Mouse (Mus musculus) ES-Bruce4 (cell line): ENCODE results near the gene Csf2rb. TPM values are rescaled to one million over a fixed set of nuclear protein-coding genes. Genes with fewer than 3 reads are reported as not detected.
"Not testable (repeated sequence)": the region's sequence is repeated elsewhere in the genome, so short reads cannot be mapped to it uniquely, and the experiment has no call there.

Experiments
- H3K27ac ChIP-seq: 2 replicates; pipeline ENCODE4 v1.5.1; 2012; ENCODE audit warnings: low read length, inconsistent platforms; ENCODE audit not compliant: insufficient read depth
- H3K27me3 ChIP-seq: 2 replicates; pipeline ENCODE4 v1.6.1; 2012; ENCODE audit warnings: mild to moderate bottlenecking, low read length, inconsistent platforms; ENCODE audit not compliant: control insufficient read depth, poor library complexity, insufficient read depth, severe bottlenecking
- H3K36me3 ChIP-seq: 2 replicates; pipeline ENCODE4 v1.6.1; 2012; ENCODE audit warnings: inconsistent platforms, mild to moderate bottlenecking, low read length, moderate library complexity; ENCODE audit not compliant: control insufficient read depth, poor library complexity, insufficient read depth, severe bottlenecking
- H3K4me1 ChIP-seq: one replicate; pipeline ENCODE4 v1.8.1; 2011; ENCODE audit warnings: low read length; ENCODE audit not compliant: control insufficient read depth, insufficient read depth
- H3K4me3 ChIP-seq: 2 replicates; pipeline ENCODE4 v1.5.1; 2011; ENCODE audit warnings: low read depth, mild to moderate bottlenecking, low read length
- H3K9ac ChIP-seq: 2 replicates; pipeline ENCODE4 v1.6.1; 2012; ENCODE audit warnings: low read depth, mild to moderate bottlenecking, inconsistent platforms; ENCODE audit not compliant: poor library complexity, severe bottlenecking
- H3K9me3 ChIP-seq: replicated peaks from 2 replicates; pipeline ENCODE4 v1.6.1; 2012; ENCODE audit warnings: mild to moderate bottlenecking, low read length, inconsistent platforms; ENCODE audit not compliant: control insufficient read depth, poor library complexity, insufficient read depth, severe bottlenecking
- CTCF ChIP-seq: IDR thresholded peaks from one replicate; pipeline ENCODE4 v1.8.1; 2011; ENCODE audit warnings: low read depth, low read length
- EP300 ChIP-seq: IDR thresholded peaks from 2 replicates; pipeline ENCODE4 v1.6.1; 2011; ENCODE audit warnings: low read depth, low read length; ENCODE audit not compliant: insufficient read depth
- POLR2A ChIP-seq: IDR thresholded peaks from one replicate; pipeline ENCODE4 v1.8.1; 2011; ENCODE audit warnings: low read length; ENCODE audit not compliant: insufficient read depth
- polyA plus RNA-seq: library from polyadenylated mRNA; stranded (reverse); fragments of >200 nt; gene quantifications from 2 replicates; pipeline ENCODE4 v1.2.4, GENCODE M21; 2011; ENCODE audit warnings: low read depth; ENCODE audit not compliant: missing spikeins, insufficient read depth, insufficient read length

Gene Csf2rb
- polyA plus RNA-seq, 1 experiment: 1.1 TPM

GRCm38 (mm10) chr15:78309865-78310264, 15.7 kb upstream of the Csf2rb start:
- Histone ChIP-seq H3K4me1 (no peaks in the 10 kb centered on the region), H3K9ac (no peak overlapping the region), H3K27me3 (no peaks in the 10 kb centered on the region), H3K4me3 (no peak overlapping the region), H3K27ac (no peak overlapping the region), H3K36me3 (no peaks in the 10 kb centered on the region), H3K9me3 (no peaks in the 10 kb centered on the region)
- TF ChIP-seq POLR2A (no peak), CTCF (no peak), EP300 (no peak)

GRCm38 (mm10) chr15:78310971-78311370, 14.6 kb upstream of the Csf2rb start:
- H3K27ac ChIP-seq: no peak overlapping the region
- H3K9ac ChIP-seq: no peak overlapping the region
- no peak overlapping the region for H3K4me3 ChIP-seq
- H3K36me3 ChIP-seq: no peaks in the 10 kb centered on the region
- H3K27me3 ChIP-seq: no peaks in the 10 kb centered on the region
- no peaks in the 10 kb centered on the region for H3K4me1 ChIP-seq
- TF ChIP-seq POLR2A (no peak), EP300 (no peak), CTCF (no peak)
- H3K9me3 ChIP-seq: no peaks in the 10 kb centered on the region

GRCm38 (mm10) chr15:78312421-78313233, 12.9 kb upstream of the Csf2rb start:
- H3K36me3 ChIP-seq, H3K4me3 ChIP-seq, H3K9me3 ChIP-seq, H3K4me1 ChIP-seq, H3K27me3 ChIP-seq, H3K9ac ChIP-seq, H3K27ac ChIP-seq: not testable (repeated sequence)

GRCm38 (mm10) chr15:78313659-78314058, 11.9 kb upstream of the Csf2rb start:
- not testable (repeated sequence) for H3K36me3 ChIP-seq, H3K27ac ChIP-seq, H3K4me1 ChIP-seq, H3K4me3 ChIP-seq, H3K9ac ChIP-seq, H3K27me3 ChIP-seq, H3K9me3 ChIP-seq

GRCm38 (mm10) chr15:78318338-78319171, 7.0 kb upstream of the Csf2rb start:
- not testable (repeated sequence) for H3K9me3 ChIP-seq, H3K4me1 ChIP-seq, H3K27ac ChIP-seq, H3K4me3 ChIP-seq, H3K9ac ChIP-seq, H3K27me3 ChIP-seq, H3K36me3 ChIP-seq

- H3K9ac ChIP-seq: no peak overlapping the region
- no peaks in the 10 kb centered on the region for H3K4me1 ChIP-seq
- H3K9me3 ChIP-seq: no peaks in the 10 kb centered on the region
- H3K36me3 ChIP-seq: no peaks in the 10 kb centered on the region
- H3K4me3 ChIP-seq: no peak overlapping the region
- TF ChIP-seq CTCF (peak; percentile 61), POLR2A (no peak)
- no peak overlapping the region for H3K27ac ChIP-seq
- H3K27me3 ChIP-seq: no peaks in the 10 kb centered on the region
Measured at GRCm38 (mm10) chr15:78320825-78321496, 4.6 kb upstream of the Csf2rb start.
